In the genomic region with DNA sequence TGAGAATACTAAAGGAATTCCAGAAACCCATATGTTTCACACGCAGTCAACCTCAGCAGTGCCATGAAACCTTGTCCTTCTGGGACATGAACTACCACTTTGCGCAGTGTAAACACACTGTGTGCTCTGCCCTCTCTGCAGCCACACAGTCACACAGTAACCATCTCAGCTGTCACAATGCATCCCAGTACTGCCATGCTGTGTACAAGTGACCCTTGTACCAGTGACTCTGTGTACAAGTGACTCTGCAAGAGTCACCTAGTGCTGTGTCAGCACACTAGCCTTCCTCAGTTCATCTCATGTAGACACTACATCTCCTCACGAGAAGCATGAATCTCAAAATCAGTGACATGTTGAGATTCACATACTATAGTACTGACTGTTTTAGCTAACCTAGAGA, we compare ENCODE assay signal across 15 mouse cellular contexts. TPM values are rescaled to one million over a fixed set of nuclear protein-coding genes. Genes with fewer than 3 reads are reported as not detected.
"Had no signal": no experiment of that assay in that cellular context is flagged by ENCODE, and none has a peak within 500 bp of the region (broad histone marks: within the 10 kb centered on the region; RNA-seq: fewer than 3 reads in every experiment).

No protein-coding gene starts in this region.

- H3K9ac ChIP-seq: forebrain, postnatal 0 days; heart, embryonic 13.5 days; heart, embryonic 15.5 days; hindbrain, embryonic 12.5 days; hindbrain, embryonic 14.5 days; intestine, embryonic 15.5 days; limb, embryonic 12.5 days had no signal

- ATAC-seq: forebrain, postnatal 0 days; hindbrain, embryonic 16.5 days; inflammation-experienced regulatory T-cells, adult 6 months; intestine, embryonic 15.5 days had no signal

- H3K27ac ChIP-seq: heart, adult 2 months; heart, embryonic 13.5 days; heart, embryonic 15.5 days; hindbrain, embryonic 10.5 days; hindbrain, embryonic 12.5 days; hindbrain, embryonic 14.5 days; intestine, embryonic 15.5 days; layer of hippocampus, adult 2 months; left cerebral cortex, adult 2 months; limb, embryonic 10.5 days; limb, embryonic 12.5 days had no signal

- H3K9me3 ChIP-seq: heart, embryonic 13.5 days; heart, embryonic 15.5 days; hindbrain, embryonic 10.5 days; hindbrain, embryonic 12.5 days; intestine, embryonic 15.5 days; limb, embryonic 10.5 days; limb, embryonic 12.5 days had no signal

- H3K36me3 ChIP-seq: heart, embryonic 13.5 days; heart, embryonic 15.5 days; hindbrain, embryonic 10.5 days; hindbrain, embryonic 12.5 days; intestine, embryonic 15.5 days; limb, embryonic 10.5 days; limb, embryonic 12.5 days had no signal

- H3K4me2 ChIP-seq: heart, embryonic 11.5 days; heart, embryonic 13.5 days; heart, embryonic 15.5 days; hindbrain, embryonic 12.5 days; hindbrain, embryonic 14.5 days; intestine, embryonic 15.5 days; limb, embryonic 12.5 days had no signal

- H3K4me3 ChIP-seq: heart, adult 2 months; heart, embryonic 13.5 days; heart, embryonic 15.5 days; hindbrain, embryonic 10.5 days; hindbrain, embryonic 12.5 days; intestine, embryonic 15.5 days; layer of hippocampus, adult 2 months; left cerebral cortex, adult 2 months; limb, embryonic 10.5 days; limb, embryonic 12.5 days had no signal

RNA-seq across cellular contexts. Expression of a gene that starts 8.0 kb away (rescaled TPM):
- polyA plus RNA-seq: inflammation-experienced regulatory T-cells, adult 6 months had no signal
